Mouse (Mus musculus) forebrain, embryonic 10.5 days (tissue): ENCODE data around the gene Prr23a1. TPM values are rescaled to one million over a fixed set of nuclear protein-coding genes. Genes with fewer than 3 reads are reported as not detected.
A peak's percentile ranks its signal among the peaks of the same experiment; 100 is the strongest.
"Not testable (repeated sequence)": the region's sequence is repeated elsewhere in the genome, so short reads cannot be mapped to it uniquely, and the experiment has no call there.

Experiments
- DNase-seq: peaks from one replicate; pipeline ENCODE4 v3.0.0-alpha.2; 2017; ENCODE audit warnings: low spot score; ENCODE audit errors: extremely low spot score
- H3K27ac ChIP-seq: fragments of 300-500 bp; sonication (generic); 2 replicates; pipeline ENCODE4 v1.5.1; 2016; ENCODE audit warnings: mild to moderate bottlenecking
- H3K27me3 ChIP-seq: fragments of 300-500 bp; sonication (generic); 2 replicates; pipeline ENCODE4 v1.6.1; 2016; ENCODE audit warnings: mild to moderate bottlenecking; ENCODE audit not compliant: poor library complexity, severe bottlenecking
- H3K36me3 ChIP-seq: fragments of 300-500 bp; sonication (generic); replicated peaks from 2 replicates; pipeline ENCODE4 v1.6.1; 2016; ENCODE audit warnings: mild to moderate bottlenecking, moderate library complexity
- H3K4me1 ChIP-seq: fragments of 300-500 bp; sonication (generic); 2 replicates; pipeline ENCODE4 v1.6.1; 2016
- H3K4me3 ChIP-seq: fragments of 300-500 bp; sonication (generic); 2 replicates; pipeline ENCODE4 v1.5.1; 2016; ENCODE audit warnings: mild to moderate bottlenecking, moderate library complexity
- H3K9me3 ChIP-seq: fragments of 300-500 bp; sonication (generic); 2 replicates; pipeline ENCODE4 v1.6.1; 2016; ENCODE audit warnings: mild to moderate bottlenecking, moderate library complexity
- WGBS: fragments of 180-500 bp; shearing (Covaris S2); methylation state at CpG from one replicate; pipeline ENCODE4 v1.1.7; 2016; 5-methylcytosine and 5-hydroxymethylcytosine counted together
- polyA plus RNA-seq: library from polyadenylated mRNA; unstranded; fragments of >200 nt; fragmentation: Nextera tagmentation; extraction: Ambion mirVana; gene quantifications from 2 replicates; pipeline ENCODE4 v1.2.1, GENCODE M21; 2016

Gene Prr23a1
- 0.16 TPM in 1 of 2 replicates, not detected in the other for polyA plus RNA-seq

DNA sequence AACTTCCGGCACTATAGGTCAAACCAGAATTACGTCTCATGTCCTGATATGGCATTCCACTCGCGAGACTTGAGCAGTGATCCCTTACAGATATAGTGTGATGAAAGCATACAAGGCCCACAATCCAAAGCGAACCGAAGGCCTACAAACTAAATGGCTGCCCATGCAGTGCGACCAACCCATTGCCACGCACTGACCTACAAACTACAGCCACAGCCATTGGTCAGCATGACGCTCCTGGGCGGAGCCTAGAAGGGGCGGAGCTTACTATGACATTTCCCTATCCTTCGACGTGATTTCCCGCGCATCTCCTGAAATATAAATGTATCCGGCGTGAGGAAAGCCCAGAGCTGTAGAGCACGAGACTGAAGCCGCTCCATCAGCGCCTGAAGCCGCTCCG, at the start of gene Prr23a1:
Gene Prr23a1 (plus strand): TSS at position 387 of the 400 bp plus-strand sequence.
- DNase-seq, result no peak
- H3K36me3 ChIP-seq, result no peaks in the 10 kb centered on the region
- 60% methylated on average over 22 of the region's 22 CpGs for WGBS
- H3K4me1 ChIP-seq, result peaks cover 4% of the 10 kb centered on the region; the same call in 1 of the 2 replicates
- H3K9me3 ChIP-seq, result peaks cover 6% of the 10 kb centered on the region; the same call in 1 of the 2 replicates
- peaks cover 13% of the 10 kb centered on the region; the same call in 1 of the 2 replicates for H3K27me3 ChIP-seq
- peak within 1 kb of the TSS; percentile 29 for H3K4me3 ChIP-seq
- H3K27ac ChIP-seq, result no peak within 1 kb of the TSS

DNA sequence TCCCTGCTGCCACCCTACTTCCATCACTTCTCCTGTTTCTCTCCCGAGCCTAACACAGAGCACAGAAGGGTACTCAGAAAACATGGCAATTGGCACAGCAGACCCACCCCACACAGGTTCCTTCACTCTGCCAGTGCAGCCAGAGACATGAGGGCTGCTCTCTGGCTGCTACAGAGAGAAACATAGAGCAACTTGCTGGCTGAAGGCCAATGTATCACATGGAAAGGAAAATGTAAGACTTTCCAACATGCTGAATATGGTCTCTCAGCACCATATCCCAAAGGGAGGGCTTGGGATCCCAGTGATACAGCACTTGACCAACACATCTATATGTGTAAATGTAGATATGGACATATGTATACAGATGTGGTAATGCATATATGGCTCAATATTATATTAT, 43.3 kb upstream of the Prr23a1 start:
- no peaks in the 10 kb centered on the region for H3K9me3 ChIP-seq
- H3K27ac ChIP-seq, result no peak overlapping the region
- WGBS, result 76% methylated on average over 1 of the region's 1 CpGs
- no peak for DNase-seq
- H3K36me3 ChIP-seq, result no peaks in the 10 kb centered on the region
- H3K4me1 ChIP-seq, result peaks cover 3% of the 10 kb centered on the region
- no peaks in the 10 kb centered on the region; the same call in 1 of the 2 replicates for H3K27me3 ChIP-seq
- no peak overlapping the region for H3K4me3 ChIP-seq

GRCm38 (mm10) chr9:98803971-98804370, 38.3 kb upstream of the Prr23a1 start:
- no peak overlapping the region for H3K4me3 ChIP-seq
- no peak for DNase-seq
- no peak overlapping the region for H3K27ac ChIP-seq
- H3K4me1 ChIP-seq, result peaks cover 8% of the 10 kb centered on the region
- no peaks in the 10 kb centered on the region; the same call in 1 of the 2 replicates for H3K27me3 ChIP-seq
- H3K9me3 ChIP-seq, result no peaks in the 10 kb centered on the region
- H3K36me3 ChIP-seq, result no peaks in the 10 kb centered on the region
- 66% methylated on average over 12 of the region's 12 CpGs for WGBS

DNA sequence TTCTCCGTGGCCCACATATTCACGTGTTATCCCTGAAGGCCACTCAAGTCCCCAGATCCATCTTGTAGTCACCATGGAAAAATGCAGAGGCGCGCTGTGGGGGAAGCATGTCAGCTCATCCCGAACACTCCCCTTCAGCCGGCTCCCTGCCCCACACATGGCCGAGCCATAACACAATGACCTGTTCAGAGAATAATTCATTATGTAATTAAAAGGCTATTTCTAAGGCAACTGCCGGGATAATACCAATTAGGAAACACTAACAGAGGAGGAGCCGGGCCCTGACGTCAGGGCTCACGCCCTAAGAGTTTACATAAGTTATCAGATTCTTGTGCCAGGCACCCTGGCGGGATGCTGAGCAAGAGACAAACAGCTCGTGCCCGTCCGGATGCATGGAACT, 36.8 kb upstream of the Prr23a1 start:
- H3K9me3 ChIP-seq, result no peaks in the 10 kb centered on the region
- peaks cover 8% of the 10 kb centered on the region for H3K4me1 ChIP-seq
- no peaks in the 10 kb centered on the region for H3K36me3 ChIP-seq
- no peaks in the 10 kb centered on the region; the same call in 1 of the 2 replicates for H3K27me3 ChIP-seq
- DNase-seq, result no peak
- 89% methylated on average over 15 of the region's 15 CpGs for WGBS
- no peak overlapping the region for H3K4me3 ChIP-seq
- no peak overlapping the region for H3K27ac ChIP-seq

GRCm38 (mm10) chr9:98805934-98806333, 36.4 kb upstream of the Prr23a1 start:
- WGBS, result 85% methylated on average over 3 of the region's 3 CpGs
- peaks cover 8% of the 10 kb centered on the region for H3K4me1 ChIP-seq
- DNase-seq, result no peak
- H3K4me3 ChIP-seq, result no peak overlapping the region
- no peaks in the 10 kb centered on the region for H3K9me3 ChIP-seq
- no peak overlapping the region for H3K27ac ChIP-seq
- H3K27me3 ChIP-seq, result no peaks in the 10 kb centered on the region; the same call in 1 of the 2 replicates
- no peaks in the 10 kb centered on the region for H3K36me3 ChIP-seq

- Histone ChIP-seq H3K4me3 (no peak overlapping the region), H3K36me3 (no peaks in the 10 kb centered on the region), H3K9me3 (no peaks in the 10 kb centered on the region), H3K27me3 (no peaks in the 10 kb centered on the region; the same call in 1 of the 2 replicates), H3K27ac (no peak overlapping the region), H3K4me1 (peaks cover 8% of the 10 kb centered on the region)
- 88% methylated on average over 8 of the region's 8 CpGs for WGBS
- DNase-seq, result no peak
These were observed 34.7 kb upstream of the Prr23a1 start for GRCm38 (mm10) chr9:98807631-98808030.

DNA sequence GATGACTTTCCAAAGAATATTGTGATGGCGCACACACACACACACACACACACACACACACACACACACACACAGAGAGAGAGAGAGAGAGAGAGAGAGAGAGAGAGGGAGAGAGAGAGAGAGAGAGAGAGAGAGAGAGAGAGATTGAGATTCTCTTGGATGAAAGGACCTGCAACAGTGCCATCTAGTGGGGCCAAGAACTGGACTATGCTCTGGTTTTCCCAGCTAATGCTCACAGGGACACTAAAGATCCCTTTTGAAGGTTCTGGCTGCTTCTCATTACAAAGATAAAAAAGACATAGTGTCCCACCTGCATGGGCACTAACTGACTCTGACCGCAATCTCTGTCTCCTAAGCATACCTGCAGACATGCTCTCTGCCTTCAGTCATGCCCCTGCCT, 32.8 kb upstream of the Prr23a1 start:
- DNase-seq, H3K27me3 ChIP-seq, H3K27ac ChIP-seq, H3K9me3 ChIP-seq, H3K4me3 ChIP-seq, H3K4me1 ChIP-seq, H3K36me3 ChIP-seq: not testable (repeated sequence)
- WGBS, result 83% methylated on average over 2 of the region's 2 CpGs

DNA sequence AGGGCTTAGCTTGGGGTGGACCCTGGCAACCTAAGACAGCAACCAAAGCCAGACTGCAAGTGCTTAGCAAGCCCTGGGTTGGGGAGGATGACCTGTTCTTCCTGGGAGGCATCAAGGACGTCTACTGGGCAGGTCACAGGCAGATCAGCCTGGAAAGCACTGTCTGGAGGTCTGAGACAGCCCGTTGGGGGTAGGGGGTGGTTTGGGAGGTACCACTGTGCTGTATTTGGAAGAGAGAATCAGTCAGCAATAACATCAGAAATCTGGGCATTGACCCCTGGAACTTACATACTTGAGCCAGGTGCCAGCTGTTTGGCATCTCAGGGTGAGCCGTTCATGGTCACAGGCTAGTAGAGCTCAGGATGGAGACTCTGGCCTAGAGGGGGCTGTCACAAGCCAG, 26.2 kb upstream of the Prr23a1 start:
- WGBS, result 81% methylated on average over 3 of the region's 3 CpGs
- H3K9me3 ChIP-seq, result no peaks in the 10 kb centered on the region
- DNase-seq, result no peak

DNA sequence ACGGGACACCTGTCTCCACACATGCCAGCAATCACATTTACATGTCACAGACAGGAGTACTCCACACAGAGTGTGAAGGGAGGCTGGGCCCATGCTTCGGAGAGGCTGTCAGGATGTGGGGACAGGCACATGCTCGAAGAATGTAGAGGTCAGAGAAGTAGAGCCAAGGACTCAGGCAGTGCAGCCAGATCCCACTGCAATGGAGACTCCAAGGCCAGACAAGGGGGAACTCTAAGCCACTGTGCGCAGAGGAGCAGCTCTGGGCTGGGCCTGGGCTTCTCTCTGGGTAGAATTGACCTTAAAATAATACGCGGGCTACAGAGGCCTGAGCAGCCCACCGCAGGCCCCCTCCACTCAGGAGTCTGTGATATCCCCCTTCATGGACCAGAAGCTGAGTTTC, 24.7 kb upstream of the Prr23a1 start:
- H3K27me3 ChIP-seq, result no peaks in the 10 kb centered on the region
- H3K9me3 ChIP-seq, result no peaks in the 10 kb centered on the region
- H3K4me3 ChIP-seq, result no peak overlapping the region
- no peaks in the 10 kb centered on the region for H3K36me3 ChIP-seq
- 86% methylated on average over 7 of the region's 7 CpGs for WGBS
- H3K27ac ChIP-seq, result no peak overlapping the region
- no peak for DNase-seq
- no peaks in the 10 kb centered on the region for H3K4me1 ChIP-seq

More for the DNA sequence above, 26.2 kb upstream of the Prr23a1 start:
- H3K36me3 ChIP-seq, result no peaks in the 10 kb centered on the region
- no peaks in the 10 kb centered on the region for H3K27me3 ChIP-seq
- H3K27ac ChIP-seq, result no peak overlapping the region
- H3K4me1 ChIP-seq, result no peaks in the 10 kb centered on the region
- no peak overlapping the region for H3K4me3 ChIP-seq

- Histone ChIP-seq H3K27me3 (no peaks in the 10 kb centered on the region), H3K36me3 (no peaks in the 10 kb centered on the region), H3K4me1 (no peaks in the 10 kb centered on the region), H3K4me3 (no peak overlapping the region), H3K9me3 (no peaks in the 10 kb centered on the region), H3K27ac (no peak overlapping the region)
- WGBS, result 84% methylated on average over 5 of the region's 5 CpGs
- DNase-seq, result no peak
These were observed 23.3 kb upstream of the Prr23a1 start for GRCm38 (mm10) chr9:98818971-98819370.

GRCm38 (mm10) chr9:98819481-98819880, 22.8 kb upstream of the Prr23a1 start:
- Histone ChIP-seq H3K36me3 (no peaks in the 10 kb centered on the region), H3K27me3 (no peaks in the 10 kb centered on the region), H3K9me3 (no peaks in the 10 kb centered on the region), H3K4me1 (no peaks in the 10 kb centered on the region), H3K4me3 (no peak overlapping the region), H3K27ac (no peak overlapping the region)
- no peak for DNase-seq
- 87% methylated on average over 2 of the region's 2 CpGs for WGBS

GRCm38 (mm10) chr9:98820461-98820860, 21.8 kb upstream of the Prr23a1 start:
- 96% methylated on average over 4 of the region's 4 CpGs for WGBS

GRCm38 (mm10) chr9:98821067-98821466, 21.2 kb upstream of the Prr23a1 start:
- Histone ChIP-seq H3K36me3 (no peaks in the 10 kb centered on the region), H3K9me3 (no peaks in the 10 kb centered on the region), H3K4me1 (no peaks in the 10 kb centered on the region), H3K27ac (no peak overlapping the region), H3K4me3 (no peak overlapping the region), H3K27me3 (no peaks in the 10 kb centered on the region)
- no peak for DNase-seq

More at GRCm38 (mm10) chr9:98820461-98820860, 21.8 kb upstream of the Prr23a1 start:
- Histone ChIP-seq H3K4me3 (no peak overlapping the region), H3K27me3 (no peaks in the 10 kb centered on the region), H3K4me1 (no peaks in the 10 kb centered on the region), H3K36me3 (no peaks in the 10 kb centered on the region), H3K27ac (no peak overlapping the region), H3K9me3 (no peaks in the 10 kb centered on the region)
- no peak for DNase-seq

DNA sequence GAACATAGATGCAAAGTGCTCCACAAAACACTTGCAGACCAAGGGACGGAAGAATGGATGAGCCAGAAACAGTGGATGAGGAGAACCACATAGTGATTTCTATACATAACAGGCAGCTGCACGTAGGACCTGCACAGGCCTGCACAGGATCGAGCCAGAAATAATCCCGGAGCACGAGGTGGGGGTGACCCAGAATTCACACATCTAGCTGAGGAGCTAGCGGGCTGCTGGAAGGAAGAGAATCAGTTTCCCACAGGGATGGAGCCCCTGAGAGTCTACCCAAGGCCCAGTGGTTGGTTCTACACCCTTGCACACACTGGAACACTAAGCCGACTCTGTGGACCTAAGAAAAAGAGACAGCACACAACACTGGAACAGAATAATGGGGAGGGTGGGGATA, 18.5 kb upstream of the Prr23a1 start:
- WGBS, result 90% methylated on average over 7 of the region's 7 CpGs
- Histone ChIP-seq H3K4me3 (no peak overlapping the region), H3K9me3 (no peaks in the 10 kb centered on the region), H3K36me3 (no peaks in the 10 kb centered on the region), H3K27me3 (no peaks in the 10 kb centered on the region), H3K27ac (no peak overlapping the region), H3K4me1 (no peaks in the 10 kb centered on the region)
- no peak for DNase-seq
